Mouse (Mus musculus): ENCODE measurements around the gene Adgrg1.
"Not testable (repeated sequence)": the region's sequence is repeated elsewhere in the genome, so short reads cannot be mapped to it uniquely, and the experiment has no call there.

The Adgrg1 gene

DNA sequence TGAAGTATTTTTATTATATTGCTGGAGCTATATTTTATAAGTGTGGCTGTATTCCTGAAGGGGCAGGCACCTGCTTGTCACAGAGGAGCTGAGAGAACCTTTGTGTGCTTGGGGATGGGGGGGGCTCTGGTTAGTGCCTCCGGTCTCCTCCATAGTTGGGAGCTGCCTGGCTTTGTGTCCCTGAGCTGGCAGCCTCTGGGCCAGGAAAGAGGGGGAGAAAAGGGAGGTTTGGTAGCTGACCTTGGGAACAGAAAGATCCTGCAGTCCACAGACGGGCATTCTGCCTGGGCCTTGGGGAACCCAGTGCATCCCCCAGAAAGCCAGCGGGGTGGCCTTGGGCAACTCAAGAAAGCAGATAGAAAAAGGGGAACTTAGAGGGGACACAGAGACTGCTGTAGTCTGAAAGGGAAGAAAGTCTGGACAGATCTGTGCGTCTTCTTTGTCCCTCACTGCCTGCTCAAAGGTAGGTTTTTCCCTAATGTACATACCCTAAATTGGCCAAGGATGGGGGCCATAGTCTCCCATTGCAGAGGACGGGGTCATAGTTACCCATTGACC lies 20.9 kb downstream of the Adgrg1 start:
- no peak for DNase-seq (ENCODE audit: low spot score in 2 of 2)

DNA sequence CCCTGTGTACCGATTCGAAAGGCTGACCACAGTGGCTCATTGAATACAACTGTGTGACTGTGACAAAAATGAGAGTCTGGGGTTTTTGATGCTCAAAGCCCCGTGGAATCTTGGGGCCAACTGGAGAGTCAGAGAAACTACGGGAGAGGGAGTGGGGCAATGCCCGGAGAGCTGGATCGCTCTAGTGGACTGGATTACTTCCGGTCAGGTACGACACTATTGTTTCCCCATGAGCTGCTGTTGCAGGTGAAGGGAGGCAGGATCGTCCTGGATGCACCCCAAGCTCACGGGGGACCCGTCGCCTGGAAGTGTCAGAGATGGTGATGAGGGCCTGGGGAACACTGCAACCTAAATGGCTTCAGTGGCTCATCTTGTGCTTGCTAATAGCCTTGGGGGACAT lies 21.5 kb downstream of the Adgrg1 start:
- no peak for DNase-seq (ENCODE audit: low spot score in 2 of 2)

DNA sequence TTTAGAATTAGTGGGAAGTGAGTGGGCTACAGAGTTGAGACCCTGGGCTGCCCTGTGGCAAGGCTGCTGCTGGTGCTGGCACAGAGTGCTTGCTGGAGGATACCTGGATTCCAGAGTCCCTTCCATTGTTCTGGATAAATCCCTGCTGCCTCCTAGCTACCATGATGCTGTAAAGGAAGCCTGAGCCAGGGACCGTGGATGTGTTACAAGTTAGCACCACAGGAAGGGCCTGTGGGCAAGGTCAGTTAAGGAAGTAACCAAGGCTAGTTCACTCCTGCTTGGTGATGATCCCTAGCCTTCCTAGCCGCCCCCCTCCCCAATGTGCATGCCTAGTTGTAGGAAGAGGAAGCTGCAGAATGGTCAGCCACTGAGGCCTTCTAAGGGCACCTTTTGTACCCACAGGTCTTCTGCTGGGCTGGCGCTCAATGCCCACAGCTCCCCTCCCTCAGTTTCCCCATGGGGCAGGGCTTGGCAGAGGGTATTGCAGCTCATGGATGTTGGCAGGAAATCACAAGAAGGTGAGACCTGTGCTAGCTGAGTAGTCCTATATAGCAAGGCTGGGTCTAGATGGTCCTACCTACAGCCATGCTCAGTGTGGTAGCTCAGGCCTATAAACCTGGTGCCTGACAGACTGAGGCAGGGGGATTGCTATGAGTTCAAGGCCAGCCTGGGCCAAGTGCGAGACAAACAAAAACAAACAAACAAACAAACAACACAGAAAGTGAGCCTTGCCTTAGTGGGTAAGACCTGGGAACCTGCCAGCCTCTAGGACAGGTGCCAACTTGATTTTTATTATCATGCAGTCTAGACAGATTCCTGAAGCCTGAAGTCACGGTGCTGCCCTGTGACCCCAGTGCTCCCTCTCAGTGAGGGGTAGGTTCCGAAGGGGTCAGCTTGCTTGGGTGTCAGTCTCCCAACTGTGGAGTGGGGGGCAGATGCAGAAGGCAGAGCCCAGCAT lies 22.6 kb downstream of the Adgrg1 start:
- peak in 1 of 2 experiments; percentile 61 for DNase-seq (ENCODE audit: low spot score in 2 of 2)

DNA sequence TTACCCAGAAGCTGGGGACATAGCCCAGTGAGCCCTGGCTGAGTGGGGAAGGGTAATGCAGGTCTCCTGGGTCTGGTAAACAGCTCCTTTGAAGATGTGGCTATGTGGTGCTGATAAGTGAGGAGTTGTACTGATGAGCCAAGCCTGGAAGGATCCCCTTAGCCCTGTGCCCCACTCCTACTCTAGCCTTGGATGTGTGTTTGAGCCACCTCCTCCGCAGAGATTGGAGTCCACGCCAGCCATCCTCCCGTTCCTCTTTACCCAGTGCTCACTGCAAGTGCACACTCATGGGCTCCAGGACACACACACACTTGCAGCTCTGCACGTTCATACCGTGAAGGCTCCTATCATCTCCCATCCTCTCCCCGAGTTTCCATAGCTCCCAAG lies 23.3 kb downstream of the Adgrg1 start:
- no peak for DNase-seq (ENCODE audit: low spot score in 2 of 2)

DNA sequence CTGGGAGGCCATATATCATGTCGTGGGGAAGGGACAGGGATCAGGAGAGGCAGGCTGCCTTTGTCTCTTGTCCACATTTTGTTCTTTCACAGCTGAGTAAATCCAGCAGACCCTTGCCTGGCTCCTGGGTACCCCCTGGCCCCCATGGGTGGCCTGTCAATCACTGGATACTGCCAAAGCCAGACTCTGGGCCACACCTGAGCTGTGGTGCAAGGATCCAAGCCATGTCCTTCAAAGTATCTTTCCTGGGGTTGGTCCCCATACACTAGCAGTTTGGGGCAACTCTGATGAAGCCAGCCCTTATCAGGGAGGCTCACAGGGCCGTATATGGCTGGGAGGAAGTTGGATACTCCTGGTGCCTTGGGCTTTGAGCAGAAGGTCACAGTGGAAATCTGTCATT lies 23.9 kb downstream of the Adgrg1 start:
- DNase-seq (ENCODE audit: low spot score in 2 of 2), result no peak

DNA sequence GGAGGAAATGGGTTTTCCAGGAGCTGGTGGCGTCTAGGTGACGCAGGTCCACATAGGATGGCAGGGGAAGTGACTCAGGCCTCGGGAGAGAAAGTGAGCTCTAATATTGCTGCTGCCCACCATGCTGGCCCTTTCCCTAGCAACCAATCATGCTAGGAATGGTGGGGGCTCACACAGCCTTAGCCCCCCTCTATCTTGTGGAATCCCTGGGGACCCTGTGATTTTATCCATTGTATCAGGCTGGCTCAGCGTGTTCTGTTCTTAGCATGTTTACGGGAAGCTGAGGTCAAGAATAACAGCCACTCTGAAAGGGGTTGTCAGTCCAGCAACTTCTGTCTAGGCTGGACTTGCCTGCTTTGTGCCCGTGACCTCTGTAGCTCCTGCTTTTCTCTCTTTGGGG lies 24.5 kb downstream of the Adgrg1 start:
- no peak for DNase-seq (ENCODE audit: low spot score in 2 of 2)

DNA sequence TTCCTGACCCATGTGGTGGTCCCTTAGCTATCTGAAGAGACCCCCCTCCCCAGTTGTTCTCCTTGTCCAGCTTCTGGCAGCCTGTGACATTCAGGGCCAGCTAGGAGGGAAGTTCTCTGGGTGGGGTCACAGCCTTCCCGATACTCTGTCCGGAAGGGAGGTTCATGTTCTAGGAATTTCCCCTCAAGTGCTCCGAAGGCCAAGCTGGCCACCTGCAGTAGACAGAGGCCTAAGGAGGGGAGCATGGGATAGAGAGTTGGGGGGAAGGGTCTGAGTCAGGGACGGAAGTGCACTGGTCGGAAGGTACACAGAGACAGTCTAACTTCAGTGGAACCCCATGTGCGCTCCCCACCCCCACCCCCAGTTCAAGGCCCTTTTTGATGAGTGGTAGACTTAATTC lies 25.4 kb downstream of the Adgrg1 start:
- no peak for DNase-seq (ENCODE audit: low spot score in 2 of 2)

DNA sequence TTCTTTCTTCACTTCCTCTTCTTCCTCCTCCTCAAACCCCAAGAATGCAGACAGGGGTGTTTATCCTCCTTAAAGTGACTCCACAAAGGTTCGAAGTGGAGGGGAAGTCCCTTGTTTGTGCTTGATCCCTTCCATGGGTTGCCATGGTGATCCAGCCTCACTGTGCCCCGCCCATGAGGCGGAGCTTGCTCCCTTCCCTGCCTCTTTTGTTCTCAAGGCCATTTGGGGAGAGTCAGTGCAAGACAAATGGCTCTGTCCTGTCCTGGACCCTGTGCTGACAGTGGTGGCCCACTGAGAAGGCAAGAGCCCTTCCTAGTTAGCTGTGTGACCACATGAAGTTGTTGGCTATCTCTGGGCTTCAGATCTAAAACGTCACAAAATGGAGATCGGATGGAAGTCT lies 26.1 kb downstream of the Adgrg1 start:
- DNase-seq (ENCODE audit: low spot score in 2 of 2), result no peak

DNA sequence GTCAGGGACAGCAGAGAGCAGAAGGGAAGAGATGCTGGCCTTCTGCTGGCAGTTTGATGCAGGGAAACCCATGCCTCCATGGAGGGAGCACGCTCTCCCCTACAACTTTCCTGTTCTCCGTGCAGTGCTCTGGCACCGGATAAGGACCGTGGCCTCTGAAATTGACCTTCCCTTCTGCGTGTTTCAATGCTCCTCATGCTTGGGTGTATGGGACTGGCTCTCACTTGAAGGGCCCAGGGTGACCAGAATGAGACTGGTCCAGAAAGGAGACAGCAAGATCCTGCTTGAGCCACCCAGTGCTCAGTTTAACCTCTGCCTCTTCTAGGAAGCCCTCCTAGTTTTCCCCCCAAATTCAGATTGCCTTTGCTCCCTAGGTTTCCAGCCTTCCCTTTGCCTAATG lies 26.6 kb downstream of the Adgrg1 start:
- no peak for DNase-seq (ENCODE audit: low spot score in 2 of 2)

DNA sequence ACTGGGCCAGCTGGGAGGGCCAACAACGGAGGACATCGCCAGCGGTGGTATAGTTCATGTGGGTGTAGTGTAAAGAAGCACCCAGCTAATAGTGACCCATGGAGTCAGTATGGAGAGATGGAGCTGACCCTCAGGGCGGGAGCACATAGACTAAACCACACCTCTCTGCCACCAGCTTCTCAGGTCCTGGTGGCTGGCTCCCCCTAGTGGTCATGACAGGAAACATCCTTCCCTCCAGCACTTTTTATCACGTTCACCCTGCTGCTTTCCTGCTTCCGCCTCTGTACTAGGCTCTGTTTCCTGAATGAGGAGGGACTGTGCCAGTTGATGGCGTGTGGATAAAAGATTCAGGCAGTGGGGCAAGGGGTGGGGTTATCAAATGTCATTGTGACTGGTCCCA lies 27.1 kb downstream of the Adgrg1 start:
- peak in 1 of 2 experiments; percentile 59 for DNase-seq (ENCODE audit: low spot score in 2 of 2)

DNA sequence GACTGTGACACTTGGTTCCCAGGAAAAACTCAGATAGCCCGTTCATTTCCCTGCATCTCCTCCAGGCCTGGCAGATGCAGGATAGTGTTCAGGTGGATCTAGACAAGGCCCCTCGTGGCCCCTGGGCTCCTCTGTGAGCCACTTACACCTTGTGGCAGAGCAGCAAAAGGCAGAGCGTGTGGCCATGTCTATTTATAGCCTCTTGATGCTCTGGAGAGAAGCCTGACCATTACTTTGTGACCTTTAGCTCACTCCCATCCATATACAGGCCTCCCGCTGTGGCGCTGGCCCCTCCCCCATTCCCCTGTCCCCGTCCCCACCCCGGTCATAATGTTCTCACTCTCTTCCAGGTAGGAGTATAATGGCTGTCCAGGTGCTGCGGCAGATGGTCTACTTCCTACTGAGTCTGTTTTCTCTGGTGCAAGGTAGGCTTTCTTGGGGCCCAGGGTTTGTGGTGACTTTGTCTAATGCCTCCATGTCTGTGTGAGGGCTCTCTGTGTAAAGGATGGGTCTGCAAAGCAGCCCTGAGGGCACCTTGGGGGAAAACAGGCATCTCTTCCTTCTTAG lies 27.6 kb downstream of the Adgrg1 start:
- no peak for DNase-seq (ENCODE audit: low spot score in 2 of 2)

DNA sequence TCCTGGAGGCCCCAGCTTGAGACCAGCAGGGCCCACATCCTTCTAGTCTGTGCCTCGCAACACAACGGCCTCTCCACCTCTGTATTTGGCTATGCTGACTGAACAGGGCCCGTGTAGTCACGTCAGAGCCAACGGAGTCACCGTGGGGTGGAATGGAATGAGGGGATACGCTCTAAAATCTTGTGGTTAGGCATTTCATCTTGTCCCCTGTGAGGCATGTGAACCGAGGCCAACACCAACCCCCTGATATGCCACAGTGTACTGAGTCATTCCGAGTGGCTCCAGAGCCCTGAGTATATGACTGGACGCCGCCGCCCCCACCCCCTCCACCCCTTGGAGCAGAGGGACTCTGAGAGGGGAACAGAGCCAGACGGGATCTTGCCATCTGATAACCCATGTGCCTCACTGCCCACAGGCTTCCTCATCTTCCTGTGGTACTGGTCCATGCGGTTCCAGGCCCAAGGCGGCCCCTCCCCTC lies 37.9 kb downstream of the Adgrg1 start:
- no peak for DNase-seq (ENCODE audit: low spot score in 2 of 2)

DNA sequence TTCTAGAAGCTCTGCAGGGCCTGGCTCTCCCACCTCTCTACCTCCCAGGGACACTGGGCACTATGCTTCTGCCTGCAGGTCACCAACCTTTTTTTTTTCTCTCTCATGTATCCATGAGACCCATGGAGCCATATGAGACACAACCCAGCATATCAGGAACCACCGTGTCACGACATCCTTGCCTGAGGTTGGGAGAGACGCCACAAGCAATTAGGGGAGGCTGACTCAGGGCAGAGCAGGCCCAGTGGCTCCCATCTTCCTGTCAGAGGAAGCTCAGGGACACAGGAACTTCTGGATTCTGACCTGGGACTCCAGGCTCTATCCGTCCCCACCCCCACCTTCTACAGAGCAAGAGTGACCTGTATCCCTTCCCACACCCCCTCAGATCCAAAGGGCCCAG lies 41.3 kb downstream of the Adgrg1 start:
- no peak for DNase-seq (ENCODE audit: low spot score in 2 of 2)

DNA sequence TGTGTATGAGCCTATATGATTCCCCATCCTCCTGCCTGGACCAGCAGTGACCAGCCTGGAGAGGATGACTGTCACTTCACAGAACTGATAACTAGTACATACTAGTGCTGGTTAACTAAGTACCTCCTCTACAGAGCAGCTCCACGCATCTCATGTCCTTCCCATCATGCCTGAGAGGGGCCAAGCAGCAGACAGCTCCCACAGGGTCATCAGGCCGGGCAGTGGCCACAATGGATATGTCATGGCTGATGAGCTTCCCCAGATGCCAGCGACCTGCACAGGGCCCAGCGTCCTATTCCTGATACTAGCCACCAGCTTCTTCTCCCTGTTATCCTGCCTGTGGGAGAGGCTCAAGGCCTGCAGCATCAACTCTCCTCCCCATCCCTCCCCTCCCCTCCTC lies 42.1 kb downstream of the Adgrg1 start:
- no peak for DNase-seq (ENCODE audit: low spot score in 2 of 2)

DNA sequence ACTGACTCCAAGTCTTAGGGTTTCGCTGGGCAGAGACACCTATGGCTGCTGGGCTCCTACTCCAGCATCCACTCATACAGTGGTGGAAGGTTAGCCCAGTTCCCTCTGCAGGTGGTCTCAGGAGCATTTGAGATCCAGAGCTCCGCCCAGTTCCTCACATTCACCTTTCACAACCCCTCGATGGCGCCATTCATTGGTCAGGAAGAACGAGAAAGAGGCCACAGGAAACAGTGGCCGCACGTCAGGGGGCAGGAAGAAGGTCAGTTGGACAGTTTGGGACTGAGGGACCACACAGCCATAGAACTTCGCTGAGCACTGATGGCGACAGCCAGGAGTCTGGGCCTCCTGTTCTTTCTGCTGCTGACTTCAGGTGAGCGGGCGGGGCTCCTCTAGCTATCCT lies 42.9 kb downstream of the Adgrg1 start, which contains the start of gene Adgrg3:
TSS of gene Adgrg3 (plus strand) at position 242 of the 400 bp plus-strand sequence.
- DNase-seq (ENCODE audit: low spot score in 2 of 2), result no peak

DNA sequence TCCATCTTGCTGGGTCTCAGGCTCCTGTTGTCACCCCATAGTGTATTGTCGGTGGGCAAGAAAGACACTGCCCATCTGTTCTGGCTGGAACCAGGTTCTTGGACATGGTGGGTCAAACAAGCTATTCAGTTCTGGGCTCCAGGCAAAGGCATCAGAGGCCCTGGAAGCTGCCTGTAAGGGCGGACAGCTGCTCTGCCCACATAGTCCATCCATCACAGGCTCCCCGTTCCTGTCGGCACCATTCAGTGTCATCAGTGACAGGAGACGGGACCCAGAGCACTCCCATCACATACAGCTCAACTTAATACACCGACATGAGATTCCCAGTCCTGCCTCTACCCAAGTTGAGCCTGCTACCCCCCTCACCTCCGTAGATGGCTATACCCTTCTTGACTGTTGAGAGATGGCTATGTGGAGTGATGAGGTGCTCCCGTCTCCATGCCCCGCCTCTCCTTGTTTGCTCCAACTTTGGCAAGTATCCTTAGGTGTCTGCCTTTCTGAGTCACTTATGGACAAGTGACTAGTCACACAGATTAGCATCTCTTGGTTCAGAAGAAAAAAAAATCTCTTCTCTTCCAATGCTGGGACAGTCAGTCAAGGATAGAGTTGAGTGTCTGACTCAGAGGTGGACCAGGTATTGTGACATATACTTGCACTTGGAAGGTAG lies 43.6 kb downstream of the Adgrg1 start:
- no peak for DNase-seq (ENCODE audit: low spot score in 2 of 2)

DNA sequence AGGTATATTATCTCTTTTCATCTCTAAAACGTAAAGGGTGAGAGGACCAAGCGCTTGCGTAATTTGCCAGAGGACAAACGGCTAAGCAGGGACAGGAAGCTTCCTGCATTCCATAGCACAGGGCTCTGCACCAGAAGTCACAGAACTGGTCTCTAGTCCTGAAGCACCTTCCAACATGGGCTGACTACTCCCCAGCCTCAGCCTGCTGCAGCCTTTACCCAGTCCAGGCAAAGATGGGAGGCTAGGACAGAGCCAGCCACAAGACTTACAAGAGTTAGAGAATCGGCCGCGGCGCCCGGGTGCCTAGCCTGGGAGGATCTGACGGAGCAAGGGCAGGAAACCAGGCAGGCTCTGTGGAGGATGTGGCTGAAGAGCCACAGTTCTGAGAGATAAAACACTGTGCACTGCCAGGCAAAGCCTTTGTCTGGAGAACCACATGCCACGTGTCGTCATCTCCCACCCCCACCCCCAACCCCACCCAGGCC lies 45.8 kb downstream of the Adgrg1 start:
- DNase-seq (ENCODE audit: low spot score in 2 of 2), result peak in 1 of 2 experiments; percentile 28

DNA sequence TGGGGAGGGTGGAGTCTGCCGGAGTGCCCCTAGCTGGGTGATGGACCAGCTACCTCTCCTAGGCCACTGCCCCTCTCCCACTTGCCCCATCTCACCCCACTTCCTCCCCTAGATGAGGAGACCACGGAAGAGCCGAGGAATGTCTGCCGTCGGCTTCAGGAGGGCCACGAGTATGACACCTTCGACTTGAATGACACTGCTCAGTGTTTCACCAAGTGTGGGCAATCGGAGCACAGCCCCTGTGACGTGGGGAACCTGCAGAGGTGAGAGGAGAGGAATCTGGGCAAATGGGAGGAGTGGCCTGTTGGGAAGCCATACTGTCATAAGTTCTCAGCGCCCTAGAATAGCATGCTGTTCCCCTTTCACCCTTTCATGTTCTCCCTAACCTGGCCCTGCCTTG lies 46.3 kb downstream of the Adgrg1 start:
- DNase-seq (ENCODE audit: low spot score in 2 of 2), result no peak

DNA sequence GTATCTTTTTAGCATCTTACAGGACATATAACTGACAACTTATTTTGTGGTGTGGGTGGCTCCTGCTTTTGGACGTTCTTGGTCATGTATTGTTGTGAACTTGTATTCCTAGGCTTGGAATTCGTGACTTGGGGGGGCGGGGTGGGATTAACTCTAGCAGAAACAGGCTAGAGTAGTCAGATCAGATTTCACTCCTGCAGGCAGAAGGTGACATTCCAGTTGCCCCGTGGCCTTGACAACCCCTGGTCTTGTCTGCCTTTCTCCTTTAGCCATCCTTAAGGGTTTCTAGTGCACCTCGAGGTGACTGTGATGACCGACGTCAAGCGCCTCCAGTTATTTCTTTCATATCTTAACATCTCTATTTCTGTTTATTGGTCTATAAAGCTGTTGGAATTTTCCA lies 48.6 kb downstream of the Adgrg1 start:
- no peak for DNase-seq (ENCODE audit: low spot score in 2 of 2)

DNA sequence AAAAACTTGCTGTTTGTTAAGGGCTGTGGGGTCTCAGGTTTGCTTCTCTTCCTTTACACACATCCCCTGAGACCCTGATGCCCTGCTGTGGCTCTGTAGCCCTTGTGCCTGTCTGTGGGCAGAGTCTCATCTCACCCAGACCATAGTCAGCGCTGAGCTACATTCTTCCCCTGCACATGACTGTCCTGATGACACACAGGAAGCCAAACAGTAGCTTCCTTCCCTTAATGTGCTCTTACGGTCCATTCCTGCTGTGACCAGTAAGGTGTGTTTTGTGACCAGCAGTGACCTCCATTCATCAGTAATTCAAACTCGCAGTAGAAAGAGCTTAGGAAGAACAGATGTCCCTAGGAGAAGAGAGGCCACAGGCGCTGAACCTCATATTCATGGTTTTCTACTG lies 49.8 kb downstream of the Adgrg1 start:
- DNase-seq (ENCODE audit: low spot score in 2 of 2), result no peak

DNA sequence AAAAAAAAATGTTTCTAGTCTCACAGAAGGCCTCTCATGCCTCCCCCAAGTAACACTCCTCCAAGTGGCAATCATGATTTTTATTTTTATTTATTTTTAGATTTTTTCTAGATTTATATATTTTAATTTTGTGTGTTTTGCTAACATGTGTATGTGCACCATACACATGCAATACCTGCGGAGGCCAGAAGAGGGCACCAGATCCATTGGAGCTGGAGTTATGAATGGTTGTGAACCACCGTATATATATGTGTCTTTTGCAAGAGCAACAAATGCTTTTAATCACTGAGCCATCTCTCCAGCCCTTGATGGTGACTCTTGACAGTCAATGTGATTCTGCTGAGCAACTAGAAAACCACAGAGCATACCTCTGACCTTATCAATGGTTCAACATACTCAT lies 50.9 kb downstream of the Adgrg1 start:
- no peak for DNase-seq (ENCODE audit: low spot score in 2 of 2)

DNA sequence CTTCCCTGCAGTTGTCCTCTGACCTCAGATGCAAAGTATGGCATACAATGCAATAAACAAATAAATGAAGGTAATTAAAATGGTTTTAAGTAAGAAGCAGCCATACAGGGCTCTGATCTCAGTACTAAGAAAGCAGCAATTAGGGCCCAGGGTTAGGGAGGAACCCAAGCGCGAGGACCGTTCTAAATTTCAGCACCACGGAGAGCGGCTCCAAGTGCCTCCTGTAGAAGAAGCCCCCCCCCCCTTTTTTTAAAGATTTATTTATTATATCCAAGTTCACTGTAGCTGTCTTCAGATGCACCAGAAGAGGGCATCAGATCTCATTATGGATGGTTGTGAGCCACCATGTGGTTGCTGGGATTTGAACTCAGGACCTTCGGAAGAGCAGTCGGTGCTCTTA lies 53.8 kb downstream of the Adgrg1 start:
- not testable (repeated sequence) for DNase-seq (ENCODE audit: low spot score in 2 of 2)
